Mouse (Mus musculus) spleen, adult 12 weeks (tissue): ENCODE results near the gene Ephb3.

ENCODE experiments used
- DNase-seq: peaks from one replicate; pipeline ENCODE4 v3.0.0; 2022; ENCODE audit warnings: low spot score

The Ephb3 gene

DNA sequence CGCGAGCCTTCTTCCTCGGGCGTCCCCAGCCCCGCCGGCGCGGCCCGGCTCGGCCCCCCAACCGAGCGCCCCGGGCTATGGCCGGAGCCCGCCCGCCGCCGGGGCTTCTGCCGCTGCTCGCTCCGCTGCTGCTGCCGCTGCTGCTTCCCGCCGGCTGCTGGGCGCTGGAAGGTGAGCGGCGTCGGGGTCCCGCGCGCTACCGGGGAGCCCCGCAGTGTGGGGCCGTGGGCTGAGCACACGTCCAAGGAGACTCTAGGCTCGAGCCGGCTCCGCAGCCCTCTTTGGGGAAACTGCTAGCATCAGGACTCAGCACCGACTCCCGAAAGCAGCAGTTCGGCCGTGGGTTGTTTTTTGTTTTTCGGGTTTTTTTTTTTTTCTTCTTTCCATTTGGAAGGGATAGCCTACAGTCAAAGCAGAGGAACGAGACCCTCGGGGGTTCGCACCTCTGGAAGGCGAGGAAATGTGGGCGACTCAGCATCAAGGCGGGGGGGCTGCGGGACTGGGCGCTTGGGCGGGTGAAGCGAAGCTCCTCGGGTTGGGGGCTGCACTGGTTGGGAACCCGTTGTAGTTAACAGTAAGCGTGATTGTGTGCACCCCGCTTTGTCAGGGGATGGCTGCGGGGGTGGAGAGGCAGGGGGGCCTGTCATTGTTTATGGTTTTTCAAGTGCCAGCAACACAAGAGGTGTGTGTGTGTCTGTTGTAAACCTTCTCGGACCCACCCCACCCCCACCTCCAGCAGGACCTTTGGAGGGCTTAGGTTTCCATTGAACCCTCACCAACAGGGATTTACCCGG, 735 bp downstream of the Ephb3 start:
- DNase-seq: no peak

DNA sequence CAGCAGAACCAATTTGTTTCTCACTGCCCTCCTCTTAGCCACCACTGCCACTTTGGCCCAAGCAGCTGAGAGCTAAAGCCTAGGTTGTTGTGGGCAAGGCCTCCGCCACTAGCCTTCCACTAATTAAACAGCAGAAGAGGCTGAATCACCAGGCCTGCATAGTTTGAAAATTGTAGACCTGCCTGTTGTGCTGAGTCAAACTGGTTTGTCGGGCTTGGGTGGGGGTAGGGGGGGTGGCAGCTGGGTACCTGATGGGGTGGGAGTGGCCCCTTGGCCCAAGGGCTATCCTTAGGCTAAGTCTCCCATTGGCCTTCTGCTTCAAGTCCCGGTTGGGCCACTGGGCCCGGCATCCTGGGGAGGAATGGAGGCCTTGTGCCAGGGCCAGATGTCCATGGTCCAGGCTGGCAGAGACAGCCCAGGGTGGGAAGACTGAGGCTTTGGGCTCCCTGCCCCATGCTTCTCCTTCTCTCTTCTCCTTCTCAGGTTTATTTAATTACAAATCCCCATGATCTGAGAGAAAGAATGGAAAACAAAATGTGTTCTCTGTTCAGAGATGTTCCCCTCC, 3.5 kb downstream of the Ephb3 start:
- no peak for DNase-seq

GRCm38 (mm10) chr16:21209290-21209689, 4.7 kb downstream of the Ephb3 start:
- no peak for DNase-seq

- no peak for DNase-seq
Observed at GRCm38 (mm10) chr16:21210204-21210603, 5.6 kb downstream of the Ephb3 start.

GRCm38 (mm10) chr16:21210667-21211338, 6.2 kb downstream of the Ephb3 start:
- DNase-seq: no peak

- no peak for DNase-seq
Observed at GRCm38 (mm10) chr16:21211501-21211900, 6.9 kb downstream of the Ephb3 start.

DNA sequence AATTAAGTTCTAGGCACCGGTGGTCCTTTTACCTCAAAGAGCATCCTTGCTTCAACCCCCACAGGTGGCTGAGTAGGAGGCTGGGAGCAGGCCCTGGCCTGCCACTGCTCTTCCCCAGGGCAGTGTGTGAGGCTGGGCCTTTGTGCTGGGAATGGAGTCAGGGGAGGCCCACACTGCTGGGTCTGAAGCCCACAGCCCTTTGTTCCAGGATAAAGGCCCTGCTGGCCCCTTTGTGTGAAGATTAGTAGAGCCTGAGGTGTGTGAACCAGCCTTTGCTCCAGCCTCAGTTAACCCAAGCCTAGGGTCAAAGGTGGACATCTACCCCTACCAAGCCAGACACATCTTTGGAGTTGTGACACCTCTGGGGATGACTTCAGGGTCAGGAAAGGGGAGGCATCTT, 7.8 kb downstream of the Ephb3 start:
- DNase-seq: no peak

DNA sequence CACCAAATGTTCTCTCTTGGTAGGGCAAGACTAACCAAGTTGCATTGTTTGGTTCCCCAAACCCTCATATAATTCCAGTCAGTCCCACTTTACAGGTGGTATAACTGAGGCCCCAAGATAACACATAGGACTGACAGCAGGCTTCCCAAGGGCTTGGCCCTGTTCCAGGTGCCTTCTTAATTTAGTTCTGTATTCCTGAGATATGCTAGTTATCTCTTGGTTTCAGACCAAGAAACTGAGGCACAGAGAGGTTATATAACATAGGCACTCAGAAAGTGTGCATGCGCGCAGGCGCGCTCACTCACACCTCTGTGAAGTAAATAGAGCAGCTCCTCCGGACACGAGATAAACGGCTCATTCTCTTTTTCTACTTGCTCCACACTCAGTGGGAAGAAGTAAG, 9.4 kb downstream of the Ephb3 start:
- DNase-seq: no peak

- no peak for DNase-seq
Observed at GRCm38 (mm10) chr16:21214803-21215202, 10.2 kb downstream of the Ephb3 start.

DNA sequence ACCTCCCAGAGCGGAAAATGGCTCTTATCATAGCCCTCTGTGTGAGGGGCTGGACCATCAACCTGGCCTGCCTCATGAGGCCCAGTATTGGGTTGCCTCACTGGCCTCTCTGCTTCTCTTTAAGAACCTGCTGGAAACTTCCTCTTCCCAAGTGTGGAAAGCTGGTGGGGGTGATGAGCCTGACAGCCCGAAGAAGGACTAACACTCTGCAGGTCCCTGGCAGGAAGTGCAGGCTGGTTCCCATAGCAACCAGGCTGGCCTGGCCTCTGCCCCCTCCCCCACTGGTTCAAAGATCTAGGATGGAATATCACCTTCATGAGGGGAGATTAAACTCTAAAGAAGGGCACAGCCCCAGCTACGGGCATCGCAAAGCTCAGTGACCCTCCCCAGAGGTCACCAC, 11.5 kb downstream of the Ephb3 start:
- no peak for DNase-seq

DNA sequence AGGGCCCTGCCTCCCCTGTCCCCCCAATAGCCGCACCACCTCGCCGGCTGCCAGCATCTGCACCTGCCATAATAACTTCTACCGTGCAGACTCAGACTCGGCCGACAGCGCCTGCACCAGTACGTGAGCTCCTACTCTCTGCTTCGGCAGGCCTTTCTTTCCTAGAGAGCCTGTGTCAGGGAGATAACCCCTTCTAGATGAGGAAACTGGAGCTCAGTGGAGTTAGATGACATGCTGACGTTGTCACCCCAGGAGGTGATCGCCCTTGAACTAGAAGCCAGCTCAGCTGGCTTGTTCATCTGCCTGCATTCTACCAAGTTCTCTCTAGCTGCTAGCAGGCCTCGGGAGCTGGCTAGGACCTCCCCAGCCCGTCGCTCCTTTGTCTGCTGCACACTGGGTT, 12.7 kb downstream of the Ephb3 start:
- no peak for DNase-seq

- DNase-seq: no peak
Observed at GRCm38 (mm10) chr16:21219656-21220055, 15.1 kb downstream of the Ephb3 start.

GRCm38 (mm10) chr16:21223038-21223437, 18.5 kb downstream of the Ephb3 start:
- no peak for DNase-seq

- DNase-seq: no peak
Observed at GRCm38 (mm10) chr16:21224648-21225240, 20.2 kb downstream of the Ephb3 start.

GRCm38 (mm10) chr16:21226629-21227028, 22.1 kb downstream of the Ephb3 start:
- DNase-seq: no peak

GRCm38 (mm10) chr16:21235135-21235534, 30.6 kb downstream of the Ephb3 start:
- no peak for DNase-seq

DNA sequence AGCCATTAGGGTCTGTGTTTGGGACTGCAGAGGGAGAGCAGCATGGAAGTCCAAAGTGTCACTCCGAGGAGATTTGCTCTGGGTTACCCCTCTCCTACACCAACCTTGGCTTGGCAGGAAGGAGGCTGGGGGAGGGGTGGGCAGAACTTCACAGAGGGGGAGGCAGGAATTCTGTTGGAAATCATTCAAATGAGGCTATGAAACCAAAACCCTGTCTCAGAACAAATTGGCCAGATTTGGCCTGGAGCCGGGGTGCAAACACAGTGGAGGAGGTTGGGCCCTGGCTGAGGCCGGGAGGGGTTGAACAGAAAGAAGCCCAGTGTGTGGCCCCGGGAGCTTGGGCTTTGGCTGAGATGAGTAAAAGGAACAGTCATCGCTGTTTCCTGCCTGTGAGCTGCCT, 34.2 kb downstream of the Ephb3 start:
- no peak for DNase-seq

GRCm38 (mm10) chr16:21240547-21240946, 36.0 kb downstream of the Ephb3 start:
- no peak for DNase-seq

DNA sequence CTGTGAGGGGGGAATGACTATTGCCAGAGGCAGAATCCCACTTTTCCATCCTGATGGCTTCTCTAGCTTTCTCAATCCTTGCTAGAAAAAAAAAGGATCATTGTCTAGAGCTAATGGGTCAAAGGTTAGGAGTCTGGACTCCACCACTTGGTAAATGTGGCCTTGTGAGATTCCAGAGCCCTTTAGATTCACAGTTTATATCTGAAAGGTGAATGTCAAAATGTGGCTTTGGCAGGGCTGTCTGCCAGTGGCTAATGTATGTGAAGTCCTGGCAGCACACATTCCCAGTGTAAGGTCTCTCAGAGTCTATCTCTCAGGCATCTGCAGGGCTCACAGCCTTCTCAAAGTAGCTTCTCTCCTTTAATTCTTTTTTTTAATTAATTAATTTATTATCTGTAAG, 36.5 kb downstream of the Ephb3 start:
- DNase-seq: no peak

DNA sequence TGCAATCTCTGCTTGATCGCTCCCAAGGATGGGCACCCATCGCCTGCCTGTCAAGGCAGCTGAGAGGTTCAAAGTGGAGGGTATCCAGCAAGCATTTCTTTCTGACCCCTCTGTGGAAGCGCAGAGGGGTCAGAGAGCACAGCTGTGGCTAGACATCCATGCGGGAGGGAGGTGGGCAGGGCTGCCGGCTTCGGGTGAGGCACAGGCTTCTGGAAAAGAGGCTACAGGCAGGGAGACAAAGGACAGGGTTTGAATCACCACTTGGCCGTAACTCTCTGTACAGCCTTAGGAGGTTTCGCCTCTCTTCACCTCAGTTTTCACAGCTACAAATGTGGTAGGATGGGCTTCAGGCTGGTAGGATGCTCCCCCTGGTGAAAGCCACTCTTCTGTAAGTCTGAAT, 38.4 kb downstream of the Ephb3 start:
- DNase-seq: no peak

DNA sequence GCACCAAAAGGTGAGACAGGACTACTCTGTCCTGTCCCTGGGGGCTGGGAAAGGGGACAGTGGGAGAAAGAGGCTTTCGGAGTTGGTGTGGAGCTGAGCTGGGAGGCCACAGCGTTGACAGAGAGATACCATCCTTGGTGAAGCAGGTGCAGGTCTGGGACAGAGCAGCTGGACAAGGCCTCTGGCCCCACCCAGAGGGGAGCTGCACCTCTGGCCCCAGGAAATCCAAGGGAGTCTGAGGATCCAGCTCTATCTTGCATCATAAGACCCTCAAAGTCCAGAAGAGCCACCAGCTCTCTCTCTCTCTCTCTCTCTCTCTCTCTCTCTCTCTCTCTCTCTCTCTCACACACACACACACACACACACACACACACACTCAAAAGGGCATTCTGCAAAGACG, 40.2 kb downstream of the Ephb3 start:
- DNase-seq: no peak

- DNase-seq: no peak
Observed at GRCm38 (mm10) chr16:21245387-21245786, 40.8 kb downstream of the Ephb3 start.

- peak; percentile 35 for DNase-seq
Observed at GRCm38 (mm10) chr16:21245931-21246390, 41.4 kb downstream of the Ephb3 start.
